In the genomic region with DNA sequence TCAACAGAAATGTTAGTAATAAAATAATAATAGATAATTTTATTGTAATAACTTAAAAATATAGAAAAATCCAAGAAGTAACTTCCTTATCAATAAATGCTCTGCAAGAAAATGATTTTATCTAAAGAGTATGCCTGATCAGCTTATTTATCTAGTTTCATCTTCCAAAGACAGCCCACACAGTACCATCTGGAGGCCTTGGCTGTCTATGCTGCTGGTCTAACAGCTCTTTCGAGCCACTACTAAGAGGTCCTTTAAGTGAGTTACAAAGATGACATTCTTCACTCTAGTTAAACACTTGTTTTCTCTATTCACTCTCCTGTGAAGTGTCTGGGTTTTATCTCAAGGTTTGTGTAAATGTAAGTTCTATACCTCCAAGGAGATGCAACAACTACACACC, we compare ENCODE assay signal across 15 mouse cellular contexts.
"Had no signal": no experiment of that assay in that cellular context is flagged by ENCODE, and none has a peak within 500 bp of the region (broad histone marks: within the 10 kb centered on the region; RNA-seq: fewer than 3 reads in every experiment).

No protein-coding gene starts in this region.

- ATAC-seq: hindbrain, postnatal 0 days; intestine, embryonic 16.5 days had no signal

- DNase-seq: gastrocnemius, postnatal 14 days; gastrocnemius, postnatal 36 days; heart, adult 11 months; heart, adult 2 months; heart, postnatal 14 days; heart, postnatal 36 days; kidney, adult 11 months; kidney, adult 2 months; kidney, postnatal 10 days; kidney, postnatal 25 days; kidney, postnatal 4 days; liver; liver, embryonic 13.5 days had no signal
